Mouse (Mus musculus) embryonic facial prominence, embryonic 11.5 days (tissue): ENCODE results near the gene Loxl1. TPM values are rescaled to one million over a fixed set of nuclear protein-coding genes. Genes with fewer than 3 reads are reported as not detected.

Source experiments
- ATAC-seq: fragments of 200-750 bp; cut with Nextera tagmentation; replicated peaks from 2 replicates; pipeline ENCODE4 v1.8.0; 2017; ENCODE audit warnings: low read depth; ENCODE audit not compliant: insufficient number of reproducible peaks, low FRiP score, low TSS enrichment
- DNase-seq: peaks from one replicate; pipeline ENCODE4 v3.0.0-alpha.2; 2015; ENCODE audit warnings: low spot score
- H3K27ac ChIP-seq: fragments of 300-500 bp; sonication (generic); replicated peaks from 2 replicates; pipeline ENCODE4 v1.5.1; 2014; ENCODE audit warnings: mild to moderate bottlenecking, low read depth, low read length, control low read depth
- H3K27me3 ChIP-seq: fragments of 300-500 bp; sonication (generic); 2 replicates; pipeline ENCODE4 v1.6.1; 2014; ENCODE audit warnings: mild to moderate bottlenecking, low read length, moderate library complexity, mixed read lengths; ENCODE audit not compliant: control insufficient read depth, insufficient read depth
- H3K36me3 ChIP-seq: fragments of 300-500 bp; sonication (generic); replicated peaks from 2 replicates; pipeline ENCODE4 v1.6.1; 2014; ENCODE audit warnings: low read depth, mild to moderate bottlenecking, low read length, moderate library complexity, mixed read lengths; ENCODE audit not compliant: control insufficient read depth, insufficient read depth
- H3K4me1 ChIP-seq: fragments of 300-500 bp; sonication (generic); 2 replicates; pipeline ENCODE4 v1.6.1; 2014; ENCODE audit warnings: low read length, mixed read lengths; ENCODE audit not compliant: control insufficient read depth, insufficient read depth
- H3K4me2 ChIP-seq: fragments of 300-500 bp; sonication (generic); 2 replicates; pipeline ENCODE4 v1.6.1; 2014; ENCODE audit warnings: low read depth, mild to moderate bottlenecking, control low read depth, low read length, moderate library complexity
- H3K4me3 ChIP-seq: fragments of 300-500 bp; sonication (generic); 2 replicates; pipeline ENCODE4 v1.5.1; 2014; ENCODE audit warnings: low read depth, low read length, control low read depth
- H3K9ac ChIP-seq: fragments of 300-500 bp; sonication (generic); replicated peaks from 2 replicates; pipeline ENCODE4 v1.6.1; 2014; ENCODE audit warnings: mild to moderate bottlenecking, control low read depth, low read length
- H3K9me3 ChIP-seq: fragments of 300-500 bp; sonication (generic); replicated peaks from 2 replicates; pipeline ENCODE4 v1.6.1; 2016; ENCODE audit warnings: mild to moderate bottlenecking, low read length, inconsistent platforms, mixed read lengths; ENCODE audit not compliant: control insufficient read depth
- WGBS: fragments of 180-500 bp; shearing (Covaris S2); extraction: QIAGEN DNeasy Blood & Tissue Kit; methylation state at CpG from one replicate; pipeline ENCODE4 v1.1.7; 2014; 5-methylcytosine and 5-hydroxymethylcytosine counted together
- polyA plus RNA-seq: library from polyadenylated mRNA; unstranded; fragments of >200 nt; fragmentation: Nextera tagmentation; extraction: Ambion mirVana; gene quantifications from 2 replicates; pipeline ENCODE4 v1.2.1, GENCODE M21; 2014

The Loxl1 gene
- polyA plus RNA-seq, 1 experiment from 2014 or later, result 11.0 TPM

DNA sequence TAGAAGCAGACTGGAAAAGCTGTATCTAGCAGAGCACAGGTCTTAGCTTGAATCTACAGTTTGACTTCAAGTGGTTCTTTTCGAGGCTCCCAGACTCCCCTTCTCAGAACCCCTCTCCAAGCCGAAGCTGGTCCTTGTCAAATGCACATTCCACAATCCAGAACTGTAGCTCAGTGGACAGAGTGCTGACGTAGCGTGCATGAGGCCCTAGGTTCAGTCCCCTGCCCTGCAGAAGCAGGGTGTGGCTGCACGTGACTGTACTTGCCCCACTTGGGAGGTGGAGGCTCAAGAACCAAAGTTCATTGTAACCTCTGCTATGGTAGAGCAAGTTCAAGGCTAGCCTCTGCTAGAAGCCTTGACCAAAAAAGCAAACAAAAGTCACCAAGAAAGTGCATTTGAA lies 33.2 kb downstream of the Loxl1 start:
- Histone ChIP-seq H3K9ac (no peak overlapping the region), H3K4me3 (no peak overlapping the region), H3K27ac (no peak overlapping the region), H3K9me3 (no peaks in the 10 kb centered on the region), H3K27me3 (no peaks in the 10 kb centered on the region), H3K36me3 (no peaks in the 10 kb centered on the region), H3K4me1 (peaks cover 5% of the 10 kb centered on the region), H3K4me2 (no peak overlapping the region)
- no peak for DNase-seq
- no peak for ATAC-seq
- WGBS, result 66% methylated on average over 5 of the region's 5 CpGs

DNA sequence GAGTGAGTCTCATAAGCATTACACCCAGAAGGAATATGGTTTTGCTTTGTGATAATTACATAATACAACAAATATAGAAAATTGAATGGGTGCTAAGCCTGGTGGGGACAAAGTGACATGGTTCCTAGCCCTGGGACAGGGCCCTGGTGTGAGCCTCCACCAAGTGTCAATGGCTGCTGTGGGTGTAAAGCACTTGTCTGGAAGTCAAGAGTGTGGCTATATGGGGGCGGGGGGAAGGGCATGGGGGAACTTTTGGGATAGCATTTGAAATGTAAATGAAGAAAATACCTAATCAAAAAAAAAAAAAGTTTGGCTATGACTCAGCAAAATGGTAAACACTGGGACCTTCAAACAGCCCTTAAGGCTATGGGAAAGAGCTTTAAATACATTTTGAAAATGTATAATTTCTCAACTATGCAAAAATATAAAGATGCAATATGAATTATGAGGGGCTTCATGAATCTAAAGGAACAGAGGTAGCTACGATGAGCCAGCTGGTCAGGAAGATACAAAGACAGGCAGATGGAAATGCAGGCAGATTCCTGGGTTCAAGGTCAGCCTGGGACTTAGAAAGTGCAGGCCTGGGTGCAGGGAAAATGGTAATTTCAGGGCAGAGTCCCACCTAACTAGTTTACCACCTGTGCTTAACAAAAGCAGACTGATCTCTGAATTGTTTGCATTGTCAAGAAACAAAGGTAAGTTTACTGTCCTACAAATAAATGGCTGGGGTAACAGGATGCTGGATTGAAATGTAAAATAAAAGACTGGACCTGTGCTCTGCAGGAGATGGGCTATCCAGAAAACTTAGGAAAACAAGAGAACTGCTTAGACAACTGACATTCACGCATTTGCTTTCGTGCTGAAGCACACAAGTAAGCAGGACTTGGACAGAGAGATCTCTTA lies 33.9 kb downstream of the Loxl1 start:
- H3K27me3 ChIP-seq, result no peaks in the 10 kb centered on the region
- no peaks in the 10 kb centered on the region for H3K9me3 ChIP-seq
- DNase-seq (no peak), ATAC-seq (no peak)
- 54% methylated on average over 4 of the region's 4 CpGs for WGBS
- no peak overlapping the region for H3K9ac ChIP-seq
- H3K4me1 ChIP-seq, result peaks cover 5% of the 10 kb centered on the region
- H3K4me2 ChIP-seq, result no peak overlapping the region
- H3K4me3 ChIP-seq, result no peak overlapping the region
- H3K27ac ChIP-seq, result no peak overlapping the region
- H3K36me3 ChIP-seq, result no peaks in the 10 kb centered on the region

DNA sequence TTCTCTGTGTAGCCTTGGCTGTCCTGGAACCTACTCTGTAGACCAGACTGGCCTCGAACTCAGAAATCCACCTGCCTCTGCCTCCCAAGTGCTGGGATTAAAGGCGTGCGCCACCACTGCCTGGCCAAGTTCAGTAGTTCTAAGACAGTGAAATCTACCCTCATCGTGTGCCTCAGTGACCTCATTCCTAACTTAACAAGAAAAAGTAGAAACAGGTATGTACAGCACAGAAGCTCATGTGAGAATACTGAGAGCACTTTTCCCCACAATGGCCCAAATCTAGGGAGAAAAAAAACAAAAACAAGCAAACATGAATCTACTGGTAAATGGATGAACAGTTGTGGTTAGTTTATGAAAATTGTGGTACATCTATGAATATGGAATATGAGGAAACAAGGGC lies 34.7 kb downstream of the Loxl1 start:
- H3K9me3 ChIP-seq, result no peaks in the 10 kb centered on the region
- H3K4me3 ChIP-seq, result no peak overlapping the region
- peaks cover 5% of the 10 kb centered on the region for H3K4me1 ChIP-seq
- no peaks in the 10 kb centered on the region for H3K27me3 ChIP-seq
- no peak overlapping the region for H3K4me2 ChIP-seq
- no peak overlapping the region for H3K9ac ChIP-seq
- H3K36me3 ChIP-seq, result no peaks in the 10 kb centered on the region
- DNase-seq (no peak), ATAC-seq (no peak)
- no peak overlapping the region for H3K27ac ChIP-seq
- 90% methylated on average over 4 of the region's 4 CpGs for WGBS

GRCm38 (mm10) chr9:58276346-58276745 lies 36.6 kb downstream of the Loxl1 start:
- 55% methylated on average over 5 of the region's 5 CpGs for WGBS

DNA sequence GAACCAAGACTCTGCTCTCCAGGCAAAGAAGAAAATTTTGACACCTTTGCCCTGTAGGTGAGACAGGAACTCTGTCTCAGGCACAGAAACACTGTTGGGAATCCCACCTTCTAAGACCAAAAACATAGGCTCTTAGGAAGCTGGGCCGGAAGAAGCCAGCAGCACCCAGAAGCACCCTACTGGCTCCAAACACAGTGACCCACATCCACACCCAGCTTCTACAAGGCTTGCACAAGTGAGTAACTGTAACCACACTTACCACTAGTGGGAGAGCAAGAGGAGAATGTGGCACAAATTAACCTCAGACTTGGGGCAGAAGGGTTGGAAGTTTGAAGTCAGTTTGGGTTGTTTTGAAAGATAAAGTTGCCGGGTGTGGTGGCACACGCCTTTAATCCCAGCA lies 37.2 kb downstream of the Loxl1 start:
- 66% methylated on average over 3 of the region's 3 CpGs for WGBS
- H3K4me1 ChIP-seq, result peaks cover 5% of the 10 kb centered on the region
- H3K27ac ChIP-seq, result peak overlapping the region; percentile 56
- ATAC-seq, result no peak
- no peak overlapping the region for H3K4me2 ChIP-seq
- no peak overlapping the region for H3K4me3 ChIP-seq
- DNase-seq, result no peak
- peak overlapping the region; percentile 28 for H3K9ac ChIP-seq
- no peaks in the 10 kb centered on the region for H3K27me3 ChIP-seq
- no peaks in the 10 kb centered on the region for H3K36me3 ChIP-seq
- no peaks in the 10 kb centered on the region for H3K9me3 ChIP-seq

More at GRCm38 (mm10) chr9:58276346-58276745, 36.6 kb downstream of the Loxl1 start:
- no peak for ATAC-seq
- Histone ChIP-seq H3K36me3 (no peaks in the 10 kb centered on the region), H3K9me3 (no peaks in the 10 kb centered on the region), H3K9ac (no peak overlapping the region), H3K4me3 (no peak overlapping the region), H3K4me2 (no peak overlapping the region), H3K4me1 (peaks cover 5% of the 10 kb centered on the region), H3K27ac (no peak overlapping the region), H3K27me3 (no peaks in the 10 kb centered on the region)
- no peak for DNase-seq

- ATAC-seq (no peak), DNase-seq (peak; percentile 58)
- no peak overlapping the region for H3K4me3 ChIP-seq
- no peak overlapping the region for H3K4me2 ChIP-seq
- peak overlapping the region; percentile 56 for H3K27ac ChIP-seq
- no peaks in the 10 kb centered on the region for H3K27me3 ChIP-seq
- H3K4me1 ChIP-seq, result peaks cover 5% of the 10 kb centered on the region
- WGBS, result 22% methylated on average over 8 of the region's 8 CpGs
- H3K9me3 ChIP-seq, result no peaks in the 10 kb centered on the region
- H3K9ac ChIP-seq, result peak overlapping the region; percentile 28
- H3K36me3 ChIP-seq, result no peaks in the 10 kb centered on the region
Observed at GRCm38 (mm10) chr9:58275115-58275774, 37.7 kb downstream of the Loxl1 start.

DNA sequence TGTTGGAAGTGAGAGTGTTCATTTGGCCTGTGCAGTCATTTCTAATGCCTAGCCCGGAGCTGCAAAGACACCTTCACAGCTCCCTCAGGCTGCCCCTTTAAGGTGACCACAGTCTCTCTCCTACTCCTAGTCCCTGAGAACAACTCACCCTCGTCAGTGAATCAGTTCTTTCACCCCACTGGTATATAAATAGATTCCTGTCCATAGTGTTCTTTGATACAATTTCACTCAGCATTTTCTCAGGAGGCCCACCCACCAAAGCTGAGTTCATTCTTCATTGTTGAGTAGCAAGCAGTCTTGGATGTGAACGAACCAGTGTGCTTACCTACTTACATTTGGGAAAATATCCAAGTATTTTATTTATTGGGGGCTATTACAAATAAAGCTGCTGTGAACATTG lies 38.4 kb downstream of the Loxl1 start:
- 45% methylated on average over 3 of the region's 3 CpGs for WGBS
- H3K4me3 ChIP-seq, result no peak overlapping the region
- DNase-seq, result no peak
- H3K27me3 ChIP-seq, result no peaks in the 10 kb centered on the region
- no peaks in the 10 kb centered on the region for H3K36me3 ChIP-seq
- peaks cover 5% of the 10 kb centered on the region for H3K4me1 ChIP-seq
- no peak overlapping the region for H3K4me2 ChIP-seq
- 0 out of 2 replicates have a peak overlapping the region, but pooled peaks have one; percentile 32 for H3K27ac ChIP-seq
- no peak overlapping the region for H3K9ac ChIP-seq
- no peak for ATAC-seq
- no peaks in the 10 kb centered on the region for H3K9me3 ChIP-seq

- 0 out of 2 replicates have a peak overlapping the region, but pooled peaks have one; percentile 32 for H3K27ac ChIP-seq
- H3K9ac ChIP-seq, result no peak overlapping the region
- no peak overlapping the region for H3K4me3 ChIP-seq
- WGBS, result 73% methylated on average over 7 of the region's 7 CpGs
- no peaks in the 10 kb centered on the region for H3K9me3 ChIP-seq
- ATAC-seq, result no peak
- H3K27me3 ChIP-seq, result no peaks in the 10 kb centered on the region
- no peaks in the 10 kb centered on the region for H3K36me3 ChIP-seq
- peaks cover 5% of the 10 kb centered on the region for H3K4me1 ChIP-seq
- no peak overlapping the region for H3K4me2 ChIP-seq
- DNase-seq, result no peak
Observed at GRCm38 (mm10) chr9:58274101-58274604, 38.8 kb downstream of the Loxl1 start.
